Mouse (Mus musculus) liver, embryonic 13.5 days (tissue): ENCODE data around the gene Olfr1200. TPM values are rescaled to one million over a fixed set of nuclear protein-coding genes. Genes with fewer than 3 reads are reported as not detected.

Experiments
- ATAC-seq: fragments of 200-750 bp; cut with Nextera tagmentation; 2 replicates; pipeline ENCODE4 v1.8.0; 2017; ENCODE audit warnings: low read depth, mild to moderate bottlenecking, moderate number of reproducible peaks, moderate library complexity
- DNase-seq: peaks from one replicate; pipeline ENCODE4 v3.0.0; 2022
- H3K27ac ChIP-seq: fragments of 300-500 bp; sonication (generic); 2 replicates; pipeline ENCODE4 v1.5.1; 2015; ENCODE audit warnings: moderate library complexity, mild to moderate bottlenecking, inconsistent platforms
- H3K27me3 ChIP-seq: fragments of 300-500 bp; sonication (generic); 2 replicates; pipeline ENCODE4 v1.6.1; 2015; ENCODE audit warnings: mild to moderate bottlenecking, inconsistent platforms
- H3K36me3 ChIP-seq: fragments of 300-500 bp; sonication (generic); 2 replicates; pipeline ENCODE4 v1.6.1; 2015; ENCODE audit warnings: mild to moderate bottlenecking, inconsistent platforms
- H3K4me1 ChIP-seq: fragments of 300-500 bp; sonication (generic); replicated peaks from 2 replicates; pipeline ENCODE4 v1.6.1; 2015; ENCODE audit warnings: inconsistent platforms
- H3K4me2 ChIP-seq: fragments of 300-500 bp; sonication (generic); 2 replicates; pipeline ENCODE4 v1.6.1; 2015; ENCODE audit warnings: inconsistent platforms, mild to moderate bottlenecking, moderate library complexity
- H3K4me3 ChIP-seq: fragments of 300-500 bp; sonication (generic); replicated peaks from 2 replicates; pipeline ENCODE4 v1.5.1; 2015; ENCODE audit warnings: mild to moderate bottlenecking, inconsistent platforms
- H3K9ac ChIP-seq: fragments of 300-500 bp; sonication (generic); 2 replicates; pipeline ENCODE4 v1.6.1; 2015; ENCODE audit warnings: mild to moderate bottlenecking, inconsistent platforms
- H3K9me3 ChIP-seq: fragments of 300-500 bp; sonication (generic); replicated peaks from 2 replicates; pipeline ENCODE4 v1.6.1; 2016; ENCODE audit warnings: inconsistent platforms
- WGBS: fragments of 180-500 bp; shearing (Covaris S2); methylation state at CpG from one replicate; pipeline ENCODE4 v1.1.7; 2015; ENCODE audit not compliant: insufficient replicate concordance; 5-methylcytosine and 5-hydroxymethylcytosine counted together
- polyA plus RNA-seq: library from polyadenylated mRNA; unstranded; fragments of >200 nt; fragmentation: Nextera tagmentation; extraction: Ambion mirVana; gene quantifications from 2 replicates; pipeline ENCODE4 v1.2.1, GENCODE M21; 2015

The Olfr1200 gene
- not detected in 2 replicates for polyA plus RNA-seq

DNA sequence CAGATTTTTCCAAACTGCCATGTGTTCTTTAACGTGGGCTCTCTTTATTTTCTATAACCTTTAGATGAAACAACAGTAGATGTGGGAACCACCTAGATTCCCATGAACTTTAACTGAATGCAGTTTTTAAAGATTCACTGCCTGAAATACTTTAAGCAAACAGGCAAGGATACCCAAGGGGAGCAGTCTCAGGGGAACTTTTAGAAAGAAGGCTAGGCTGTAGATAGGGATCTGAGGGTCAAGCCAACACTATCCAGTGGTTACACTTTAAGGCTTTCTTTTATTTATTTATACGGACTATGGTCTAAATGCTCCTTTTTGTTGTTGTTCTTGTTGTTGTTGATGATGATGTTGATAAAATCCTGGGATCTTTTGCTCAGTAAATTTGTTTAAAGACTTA, at the start of gene Olfr1200:
Gene Olfr1200, minus strand, starts transcription at position 101 of the 400 bp plus-strand sequence.
- DNase-seq (no peak), ATAC-seq (no peak)
- Histone ChIP-seq H3K9ac (no peak within 1 kb of the TSS), H3K9me3 (no peaks in the 10 kb centered on the region), H3K4me3 (no peak within 1 kb of the TSS), H3K4me1 (no peaks in the 10 kb centered on the region), H3K36me3 (no peaks in the 10 kb centered on the region), H3K27me3 (no peaks in the 10 kb centered on the region), H3K27ac (no peak within 1 kb of the TSS), H3K4me2 (no peak within 1 kb of the TSS)
- WGBS = 51% methylated on average over 2 of the region's 2 CpGs

DNA sequence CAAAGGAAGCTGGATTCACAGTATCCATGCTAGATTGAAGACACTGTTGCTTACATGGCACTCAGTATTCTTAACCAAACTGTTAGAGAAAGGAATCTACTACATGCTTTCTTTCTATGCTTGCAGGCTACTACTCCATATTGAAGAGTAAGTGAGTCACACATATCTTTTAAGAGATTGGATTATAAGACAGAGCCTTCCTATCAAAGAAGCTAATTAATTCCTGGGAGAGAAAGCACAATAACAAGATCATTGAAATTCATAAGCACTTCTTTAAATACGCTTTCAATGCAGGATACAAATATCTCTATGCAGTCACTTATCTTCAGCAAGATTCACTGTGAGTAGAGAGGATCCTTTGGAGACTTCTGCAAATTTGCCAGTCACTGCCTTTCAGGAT, 43.9 kb upstream of the Olfr1200 start, which contains the start of gene Olfr1202:
Gene Olfr1202, plus strand, starts transcription at position 301 of the 400 bp plus-strand sequence.
- ATAC-seq = no peak
- H3K27ac ChIP-seq = no peak within 1 kb of the TSS
- no peak within 1 kb of the TSS for H3K4me2 ChIP-seq
- H3K9ac ChIP-seq = no peak within 1 kb of the TSS
- no peak within 1 kb of the TSS for H3K4me3 ChIP-seq
- no peaks in the 10 kb centered on the region for H3K36me3 ChIP-seq
- 55% methylated on average over 1 of the region's 1 CpGs for WGBS
- H3K4me1 ChIP-seq = no peaks in the 10 kb centered on the region
- no peak for DNase-seq
- no peaks in the 10 kb centered on the region for H3K27me3 ChIP-seq
- no peaks in the 10 kb centered on the region for H3K9me3 ChIP-seq

DNA sequence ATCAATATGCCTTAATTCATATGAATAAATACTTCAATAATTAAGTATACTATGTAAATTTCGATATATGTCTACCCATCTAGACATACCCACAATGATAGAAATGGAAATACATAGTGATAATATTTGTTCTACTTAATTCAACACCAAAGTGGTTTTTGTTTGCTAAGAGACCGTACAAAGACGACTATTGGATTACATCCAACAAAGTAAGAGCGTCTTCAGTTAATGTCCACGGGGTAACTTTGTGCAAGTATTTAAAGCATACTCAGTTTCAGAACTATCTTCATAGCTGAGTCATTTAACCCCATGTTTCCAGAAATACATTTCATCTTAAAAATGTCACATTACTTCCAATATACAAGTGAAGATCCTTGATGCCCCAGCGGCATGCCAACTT, 22.4 kb upstream of the Olfr1200 start, which contains the start of gene Olfr1201:
Gene Olfr1201, plus strand, starts transcription at position 301 of the 400 bp plus-strand sequence.
- DNase-seq (no peak), ATAC-seq (no peak)
- H3K4me3 ChIP-seq = no peak within 1 kb of the TSS
- no peaks in the 10 kb centered on the region for H3K36me3 ChIP-seq
- WGBS = 66% methylated on average over 6 of the region's 6 CpGs
- H3K4me1 ChIP-seq = no peaks in the 10 kb centered on the region
- no peaks in the 10 kb centered on the region for H3K9me3 ChIP-seq
- no peak within 1 kb of the TSS for H3K27ac ChIP-seq
- no peak within 1 kb of the TSS for H3K9ac ChIP-seq
- H3K4me2 ChIP-seq = no peak within 1 kb of the TSS
- no peaks in the 10 kb centered on the region for H3K27me3 ChIP-seq

DNA sequence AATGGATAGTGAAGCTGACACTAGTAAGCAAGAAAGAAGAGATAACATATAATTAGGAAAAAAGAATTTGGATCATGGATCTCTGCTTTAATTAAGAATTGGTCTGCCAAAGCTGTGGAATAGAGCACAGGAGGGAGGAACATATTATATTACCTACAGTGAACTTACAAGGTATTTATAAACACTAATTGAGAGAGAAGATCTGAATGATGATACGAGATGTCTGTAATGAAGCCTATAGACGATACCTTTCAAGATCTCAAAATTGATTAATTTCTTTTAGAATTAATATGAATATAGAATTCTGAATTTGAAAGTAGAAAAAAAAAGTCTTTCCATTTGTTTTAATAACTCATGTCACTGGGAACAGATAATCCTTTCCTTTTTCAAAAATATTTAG, 9.9 kb downstream of the Olfr1200 start, which contains the start of gene Olfr1199:
Gene Olfr1199, minus strand, starts transcription at position 101 of the 400 bp plus-strand sequence.
- Histone ChIP-seq H3K4me2 (no peak within 1 kb of the TSS), H3K9ac (no peak within 1 kb of the TSS), H3K9me3 (no peaks in the 10 kb centered on the region), H3K27me3 (no peaks in the 10 kb centered on the region), H3K27ac (no peak within 1 kb of the TSS), H3K36me3 (no peaks in the 10 kb centered on the region), H3K4me1 (no peaks in the 10 kb centered on the region), H3K4me3 (no peak within 1 kb of the TSS)
- WGBS = 77% methylated on average over 2 of the region's 2 CpGs
- no peak for DNase-seq
- ATAC-seq = no peak

- H3K4me1 ChIP-seq = no peaks in the 10 kb centered on the region
- H3K9me3 ChIP-seq = no peaks in the 10 kb centered on the region
- no peak within 1 kb of the TSS for H3K9ac ChIP-seq
- no peak within 1 kb of the TSS for H3K4me2 ChIP-seq
- ATAC-seq (no peak), DNase-seq (no peak)
- no peaks in the 10 kb centered on the region for H3K36me3 ChIP-seq
- WGBS = 70% methylated on average over 2 of the region's 2 CpGs
- no peaks in the 10 kb centered on the region for H3K27me3 ChIP-seq
- no peak within 1 kb of the TSS for H3K27ac ChIP-seq
- H3K4me3 ChIP-seq = no peak within 1 kb of the TSS
Observed at GRCm38 (mm10) chr2:88751270-88751669, 19.0 kb downstream of the Olfr1200 start, which contains the start of gene Olfr1198. Gene Olfr1198, minus strand, starts transcription at chr2:88751370.

DNA sequence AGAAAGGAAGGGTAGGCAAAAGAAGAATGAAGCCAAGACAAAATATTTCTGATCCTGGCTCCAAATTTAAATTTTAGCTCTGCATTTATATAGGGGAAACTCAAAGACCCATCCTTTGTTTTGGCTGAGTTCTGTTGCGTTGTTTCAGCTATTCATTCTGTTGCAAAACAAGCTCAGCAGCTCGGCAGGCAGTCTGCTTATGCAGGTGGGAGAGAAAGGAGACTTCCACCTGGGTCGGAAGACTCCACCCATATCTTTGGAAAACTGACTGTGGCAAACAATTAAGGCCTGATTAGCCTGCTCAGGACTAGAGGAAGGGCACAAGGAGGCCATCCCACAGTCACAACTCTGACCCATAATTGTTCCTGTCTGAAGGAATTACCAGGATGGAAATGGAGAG, 26.9 kb downstream of the Olfr1200 start:
- Histone ChIP-seq H3K36me3 (no peaks in the 10 kb centered on the region), H3K27ac (no peak overlapping the region), H3K4me2 (no peak overlapping the region), H3K4me1 (no peaks in the 10 kb centered on the region), H3K4me3 (no peak overlapping the region), H3K9me3 (no peaks in the 10 kb centered on the region), H3K27me3 (no peaks in the 10 kb centered on the region), H3K9ac (no peak overlapping the region)
- ATAC-seq = no peak
- WGBS = 59% methylated on average over 3 of the region's 3 CpGs
- no peak for DNase-seq

DNA sequence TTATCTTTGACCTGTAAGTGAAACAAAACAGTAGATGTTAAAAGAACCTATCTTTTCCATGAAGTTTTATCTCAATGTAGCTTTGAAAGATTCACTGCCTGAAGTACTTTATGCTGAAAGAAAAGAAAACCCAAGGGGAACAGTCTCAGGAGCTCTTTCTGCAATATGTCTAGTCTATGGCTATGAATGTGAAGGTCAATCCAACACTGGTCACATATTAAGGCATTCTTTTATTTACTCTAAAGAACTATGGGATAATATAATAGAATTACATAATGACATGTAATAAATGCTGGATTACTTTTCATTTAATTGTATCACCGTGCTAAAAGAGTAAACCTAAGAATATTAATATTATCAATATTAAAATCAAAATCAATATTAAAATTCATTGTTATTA, 38.0 kb downstream of the Olfr1200 start, which contains the start of gene Olfr1197:
Gene Olfr1197, minus strand, starts transcription at position 101 of the 400 bp plus-strand sequence.
- ATAC-seq (no peak), DNase-seq (no peak)
- Histone ChIP-seq H3K9me3 (no peaks in the 10 kb centered on the region), H3K9ac (no peak within 1 kb of the TSS), H3K4me3 (no peak within 1 kb of the TSS), H3K4me2 (no peak within 1 kb of the TSS), H3K27ac (no peak within 1 kb of the TSS), H3K27me3 (no peaks in the 10 kb centered on the region), H3K4me1 (no peaks in the 10 kb centered on the region), H3K36me3 (no peaks in the 10 kb centered on the region)
- WGBS = 63% methylated on average over 1 of the region's 1 CpGs

Other genes with a start within 250 kb of the Olfr1200 start
- gene Olfr1188, start 213.6 kb downstream of the Olfr1200 start, polyA plus RNA-seq = not detected in 2 replicates
- not detected in 2 replicates for gene Olfr1189, start 184.0 kb downstream of the Olfr1200 start, polyA plus RNA-seq
- not detected in 2 replicates for gene Olfr1191-ps1, start 129.9 kb downstream of the Olfr1200 start, polyA plus RNA-seq
- not detected in 2 replicates for gene Olfr1192-ps1, start 122.0 kb downstream of the Olfr1200 start, polyA plus RNA-seq
- not detected in 2 replicates for gene Olfr1193, start 94.9 kb downstream of the Olfr1200 start, polyA plus RNA-seq
- gene Olfr1195, start 81.3 kb downstream of the Olfr1200 start, polyA plus RNA-seq = not detected in 2 replicates
- gene Olfr1196, start 65.9 kb downstream of the Olfr1200 start, polyA plus RNA-seq = not detected in 2 replicates
- not detected in 2 replicates for gene Olfr1197, start 38.1 kb downstream of the Olfr1200 start, polyA plus RNA-seq
- gene Olfr1198, start 19.1 kb downstream of the Olfr1200 start, polyA plus RNA-seq = not detected in 2 replicates
- gene Olfr1199, start 10.0 kb downstream of the Olfr1200 start, polyA plus RNA-seq = not detected in 2 replicates
- gene Olfr1201, start 22.5 kb upstream of the Olfr1200 start, polyA plus RNA-seq = not detected in 2 replicates
- not detected in 2 replicates for gene Olfr1202, start 44.0 kb upstream of the Olfr1200 start, polyA plus RNA-seq
- gene Olfr1205, start 59.2 kb upstream of the Olfr1200 start, polyA plus RNA-seq = not detected in 2 replicates
- not detected in 2 replicates for gene Olfr1204, start 78.8 kb upstream of the Olfr1200 start, polyA plus RNA-seq
- not detected in 2 replicates for gene Olfr1206, start 92.7 kb upstream of the Olfr1200 start, polyA plus RNA-seq
- gene Olfr1208, start 131.8 kb upstream of the Olfr1200 start, polyA plus RNA-seq = not detected in 2 replicates
- not detected in 2 replicates for gene Olfr1209, start 144.7 kb upstream of the Olfr1200 start, polyA plus RNA-seq
- not detected in 2 replicates for gene Olfr1211, start 167.6 kb upstream of the Olfr1200 start, polyA plus RNA-seq
- gene Olfr1212, start 183.5 kb upstream of the Olfr1200 start, polyA plus RNA-seq = not detected in 2 replicates
- gene Gm13762, start 209.8 kb upstream of the Olfr1200 start, polyA plus RNA-seq = not detected in 2 replicates
- not detected in 2 replicates for gene Olfr1214, start 222.2 kb upstream of the Olfr1200 start, polyA plus RNA-seq
- gene Olfr1215, start 236.5 kb upstream of the Olfr1200 start, polyA plus RNA-seq = not detected in 2 replicates
- gene Olfr1216, start 247.9 kb upstream of the Olfr1200 start, polyA plus RNA-seq = not detected in 2 replicates